Comparison of ENCODE assay signal across 11 mouse cellular contexts in genomic region chr9:106139763-106140162, GRCm38 (mm10). TPM values are rescaled to one million over a fixed set of nuclear protein-coding genes. Genes with fewer than 3 reads are reported as not detected.
DNase-seq lines count a peak whose midpoint lies in the region; ATAC-seq lines count a peak whose summit lies in the region.
"Had no signal": no experiment of that assay in that cellular context is flagged by ENCODE, and none has a peak within 500 bp of the region (broad histone marks: within the 10 kb centered on the region; RNA-seq: fewer than 3 reads in every experiment).

No protein-coding gene starts in this region.

- intact Hi-C loops in left cerebral cortex, postnatal 4 days (cut with DNase I): no loop called here

- no peak overlapping the region for H3K4me3 ChIP-seq in embryonic facial prominence, embryonic 10.5 days
- no peak overlapping the region for H3K4me3 ChIP-seq in forebrain, embryonic 14.5 days (ENCODE audit: low read depth, low read length)
- no peak overlapping the region for H3K4me3 ChIP-seq in midbrain, embryonic 11.5 days (ENCODE audit: low read depth, low read length)
- H3K4me3 ChIP-seq: gastrocnemius, adult 2 months; left cerebral cortex, adult 2 months had no signal

- DNase-seq in left cerebral cortex, postnatal 4 days: peak; percentile 84
- DNase-seq in left cerebral cortex, adult 8-10 months (ENCODE audit: low spot score in 2 of 2): no peak
- DNase-seq in embryonic facial prominence, embryonic 10.5 days (ENCODE audit: low spot score): no peak
- peak; percentile 91 for DNase-seq in forebrain, embryonic 14.5 days (ENCODE audit: low spot score)
- DNase-seq in midbrain, embryonic 11.5 days (ENCODE audit: low spot score, missing footprints): peak; percentile 31
- DNase-seq in layer of hippocampus, adult 11-12 months (ENCODE audit: low spot score): no peak
- no peak for DNase-seq in thymus, postnatal 0 days (ENCODE audit: low spot score)
- DNase-seq: gastrocnemius, adult 2 months; heart, postnatal 4 days had no signal

- no peaks in the 10 kb centered on the region for H3K9me3 ChIP-seq in embryonic facial prominence, embryonic 10.5 days
- H3K9me3 ChIP-seq in forebrain, embryonic 14.5 days (replicated peaks; ENCODE audit: control insufficient read depth, low read length): no peaks in the 10 kb centered on the region
- no peaks in the 10 kb centered on the region for H3K9me3 ChIP-seq in midbrain, embryonic 11.5 days (ENCODE audit: control insufficient read depth, low read length)
- H3K9me3 ChIP-seq: G1E had no signal

- H3K4me1 ChIP-seq in embryonic facial prominence, embryonic 10.5 days: peaks cover 37% of the 10 kb centered on the region
- H3K4me1 ChIP-seq in forebrain, embryonic 14.5 days (ENCODE audit: control insufficient read depth, insufficient read depth, low read length): peaks cover 23% of the 10 kb centered on the region
- no peaks in the 10 kb centered on the region for H3K4me1 ChIP-seq in midbrain, embryonic 11.5 days (ENCODE audit: control insufficient read depth, insufficient read depth, low read length)

- no peak overlapping the region for H3K9ac ChIP-seq in forebrain, embryonic 14.5 days (ENCODE audit: low read length)
- H3K9ac ChIP-seq in midbrain, embryonic 11.5 days (ENCODE audit: low read length): no peak overlapping the region

- H3K27me3 ChIP-seq in embryonic facial prominence, embryonic 10.5 days (replicated peaks; ENCODE audit: low read depth, poor library complexity, severe bottlenecking): no peaks in the 10 kb centered on the region
- H3K27me3 ChIP-seq in forebrain, embryonic 14.5 days (replicated peaks; ENCODE audit: control insufficient read depth, insufficient read depth, low read length): peaks cover 17% of the 10 kb centered on the region; the same call in 1 of the 2 replicates
- no peaks in the 10 kb centered on the region for H3K27me3 ChIP-seq in midbrain, embryonic 11.5 days (ENCODE audit: control insufficient read depth, insufficient read depth, low read length)

- 40% methylated on average over 10 of the region's 10 CpGs for WGBS in embryonic facial prominence, embryonic 10.5 days
- WGBS in forebrain, embryonic 14.5 days: 3% methylated on average over 10 of the region's 10 CpGs
- 83% methylated on average over 10 of the region's 10 CpGs for WGBS in midbrain, embryonic 11.5 days

- ATAC-seq in forebrain, embryonic 14.5 days: peak; percentile 72
- ATAC-seq in midbrain, embryonic 11.5 days (ENCODE audit: low FRiP score): no peak

- no peak overlapping the region for H3K4me2 ChIP-seq in forebrain, embryonic 14.5 days (ENCODE audit: low read length)
- no peak overlapping the region for H3K4me2 ChIP-seq in midbrain, embryonic 11.5 days

- H3K27ac ChIP-seq in embryonic facial prominence, embryonic 10.5 days (replicated peaks): peak overlapping the region; percentile 2; the same call in 1 of the 2 replicates
- no peak overlapping the region; the same call in 1 of the 2 replicates for H3K27ac ChIP-seq in forebrain, embryonic 14.5 days (ENCODE audit: low read depth, low read length)
- H3K27ac ChIP-seq in midbrain, embryonic 11.5 days (ENCODE audit: low read depth, low read length): no peak overlapping the region
- H3K27ac ChIP-seq: gastrocnemius, adult 2 months; left cerebral cortex, adult 2 months had no signal

- H3K36me3 ChIP-seq in embryonic facial prominence, embryonic 10.5 days (replicated peaks): no peaks in the 10 kb centered on the region
- H3K36me3 ChIP-seq in forebrain, embryonic 14.5 days (ENCODE audit: control insufficient read depth, insufficient read depth, low read length): no peaks in the 10 kb centered on the region
- no peaks in the 10 kb centered on the region for H3K36me3 ChIP-seq in midbrain, embryonic 11.5 days (ENCODE audit: control insufficient read depth, insufficient read depth, low read length)
- H3K36me3 ChIP-seq: G1E had no signal

RNA-seq across cellular contexts. Expression of gene Glyctk, which starts 18.2 kb away (rescaled TPM):
- 1 to 10 TPM; 2.7 to 3.5 TPM for total RNA-seq in left cerebral cortex, postnatal 4 days (2021)
- 1 to 10 TPM; 3.3 to 4.9 (median 3.9) TPM for total RNA-seq in left cerebral cortex, adult 8-10 months (2022)
- 2.4 and 2.9 TPM in 2 replicates for polyA plus RNA-seq in embryonic facial prominence, embryonic 10.5 days (2016; fragmentation: Nextera tagmentation; extraction: Ambion mirVana)
- polyA plus RNA-seq in forebrain, embryonic 14.5 days (2014; fragmentation: Nextera tagmentation; extraction: Ambion mirVana): 2.3 TPM in 2 replicates
- polyA plus RNA-seq in midbrain, embryonic 11.5 days (2014; fragmentation: Nextera tagmentation; extraction: Ambion mirVana): 5.6 and 6.3 TPM in 2 replicates
- 3.8 and 4.3 TPM in 2 replicates for polyA plus RNA-seq in thymus, postnatal 0 days (2015; fragmentation: Nextera tagmentation; extraction: Ambion mirVana)

RNA-seq across cellular contexts. Expression of gene Wdr82, which starts 31.0 kb away (rescaled TPM):
- 100 to 1,000 TPM; 168 to 170 TPM for total RNA-seq in left cerebral cortex, postnatal 4 days (2021)
- 100 to 1,000 TPM; 112 to 132 (median 120) TPM for total RNA-seq in left cerebral cortex, adult 8-10 months (2022)
- 28.4 and 28.8 TPM in 2 replicates for polyA plus RNA-seq in embryonic facial prominence, embryonic 10.5 days (2016; fragmentation: Nextera tagmentation; extraction: Ambion mirVana)
- polyA plus RNA-seq in forebrain, embryonic 14.5 days (2014; fragmentation: Nextera tagmentation; extraction: Ambion mirVana): 54.7 and 56.4 TPM in 2 replicates
- polyA plus RNA-seq in midbrain, embryonic 11.5 days (2014; fragmentation: Nextera tagmentation; extraction: Ambion mirVana): 30.2 and 32.6 TPM in 2 replicates
- 19.1 and 20.5 TPM in 2 replicates for polyA plus RNA-seq in thymus, postnatal 0 days (2015; fragmentation: Nextera tagmentation; extraction: Ambion mirVana)

RNA-seq across cellular contexts. Expression of gene Col6a4, which starts 43.2 kb away (rescaled TPM):
- total RNA-seq in left cerebral cortex, postnatal 4 days (2021): 1 to 10 TPM; 2.0 to 3.1 TPM
- total RNA-seq in left cerebral cortex, adult 8-10 months (2022): 1 to 10 TPM; 1.8 to 2.9 (median 2.2) TPM
- 0.09 and 0.25 TPM in 2 replicates for polyA plus RNA-seq in embryonic facial prominence, embryonic 10.5 days (2016; fragmentation: Nextera tagmentation; extraction: Ambion mirVana)
- 0.22 and 0.66 TPM in 2 replicates for polyA plus RNA-seq in forebrain, embryonic 14.5 days (2014; fragmentation: Nextera tagmentation; extraction: Ambion mirVana)
- 0.11 TPM in 1 of 2 replicates, not detected in the other for polyA plus RNA-seq in midbrain, embryonic 11.5 days (2014; fragmentation: Nextera tagmentation; extraction: Ambion mirVana)
- 0.34 and 1.1 TPM in 2 replicates for polyA plus RNA-seq in thymus, postnatal 0 days (2015; fragmentation: Nextera tagmentation; extraction: Ambion mirVana)
- total RNA-seq: gastrocnemius, adult 2 months had no signal
- polyA plus RNA-seq: G1E had no signal

RNA-seq across cellular contexts. Expression of gene Ppm1m, which starts 59.8 kb away (rescaled TPM):
- 10 to 100 TPM; 16.1 to 18.7 TPM for total RNA-seq in left cerebral cortex, postnatal 4 days (2021)
- total RNA-seq in left cerebral cortex, adult 8-10 months (2022): 10 to 100 TPM; 23.4 to 26.9 (median 24.4) TPM
- 50.2 and 54.1 TPM in 2 replicates for polyA plus RNA-seq in embryonic facial prominence, embryonic 10.5 days (2016; fragmentation: Nextera tagmentation; extraction: Ambion mirVana)
- 10.3 and 10.7 TPM in 2 replicates for polyA plus RNA-seq in forebrain, embryonic 14.5 days (2014; fragmentation: Nextera tagmentation; extraction: Ambion mirVana)
- 23.6 and 26.9 TPM in 2 replicates for polyA plus RNA-seq in midbrain, embryonic 11.5 days (2014; fragmentation: Nextera tagmentation; extraction: Ambion mirVana)
- polyA plus RNA-seq in thymus, postnatal 0 days (2015; fragmentation: Nextera tagmentation; extraction: Ambion mirVana): 21.0 and 21.4 TPM in 2 replicates

Comparison
In these comparisons a context has a peak if more than half of its experiments do, and no peak if none do; other contexts are left out.
1. DNase-seq: peak in left cerebral cortex, postnatal 4 days (single experiment), forebrain, embryonic 14.5 days (single experiment) and midbrain, embryonic 11.5 days (single experiment); none in left cerebral cortex, adult 8-10 months (0 of 2), embryonic facial prominence, embryonic 10.5 days (single experiment), layer of hippocampus, adult 11-12 months (single experiment) and thymus, postnatal 0 days (single experiment).